Mouse (Mus musculus) myocyte (in vitro differentiated cells): ENCODE measurements at regions not wholly inside any gene's neighbourhood (a gene's known extent, or its start where the extent isn't known, plus 50 kb on each side); places are given as distances from the start of the nearest gene placed in this dataset.

Source experiments
- H3K27me3 ChIP-seq: one replicate; pipeline ENCODE4 v1.6.1; 2011; ENCODE audit not compliant: control insufficient read depth, insufficient read depth, insufficient read length
- H3K36me3 ChIP-seq: one replicate; pipeline ENCODE4 v1.6.1; 2011; ENCODE audit not compliant: control insufficient read depth, insufficient read depth
- H3K4me2 ChIP-seq: one replicate; pipeline ENCODE4 v1.6.1; 2011; ENCODE audit warnings: low read depth, control low read depth
- H3K4me3 ChIP-seq: one replicate; pipeline ENCODE4 v1.5.1; 2011; ENCODE audit warnings: mild to moderate bottlenecking, control low read depth, moderate library complexity
- H3K79me2 ChIP-seq: one replicate; pipeline ENCODE4 v1.6.1; 2011; ENCODE audit not compliant: control insufficient read depth, insufficient read depth
- H3ac ChIP-seq: one replicate; pipeline ENCODE4 v1.6.1; 2011; ENCODE audit not compliant: control insufficient read depth, insufficient read length
- CEBPB ChIP-seq: IDR thresholded peaks from 2 replicates; pipeline ENCODE4 v1.6.1; 2011; ENCODE audit warnings: mild to moderate bottlenecking, moderate library complexity; ENCODE audit not compliant: poor library complexity, insufficient read depth, severe bottlenecking
- E2F4 ChIP-seq: IDR thresholded peaks from one replicate; pipeline ENCODE4 v1.6.1; 2011; ENCODE audit warnings: mild to moderate bottlenecking, control low read depth, moderate library complexity; ENCODE audit not compliant: insufficient read depth
- MAX ChIP-seq: IDR thresholded peaks from one replicate; pipeline ENCODE4 v1.6.1; 2011; ENCODE audit warnings: low read depth, mild to moderate bottlenecking, control low read depth
- MYOD1 ChIP-seq, 3 experiments: IDR thresholded peaks; one replicate each; pipeline ENCODE4 v1.6.1; 2011; ENCODE audit warnings: control low read depth in 2 of 3, low read depth in 2 of 3, mild to moderate bottlenecking in 2 of 3, moderate library complexity in 1 of 3; ENCODE audit not compliant: insufficient read length in 2 of 3, control insufficient read depth in 1 of 3
- MYOG ChIP-seq, 3 experiments: IDR thresholded peaks; one replicate each; pipeline ENCODE4 v1.6.1; 2011; ENCODE audit warnings: control low read depth in 2 of 3, low read depth in 2 of 3, mild to moderate bottlenecking in 2 of 3; ENCODE audit not compliant: insufficient read length in 2 of 3, control insufficient read depth in 1 of 3, insufficient read depth in 1 of 3
- POLR2A ChIP-seq: IDR thresholded peaks from one replicate; pipeline ENCODE4 v1.6.1; 2011; ENCODE audit warnings: low read depth, mild to moderate bottlenecking, control low read depth, moderate library complexity; ENCODE audit not compliant: insufficient read length
- POLR2AphosphoS2 ChIP-seq: IDR thresholded peaks from one replicate; pipeline ENCODE4 v1.6.1; 2011; ENCODE audit warnings: low read depth, control low read depth; ENCODE audit not compliant: insufficient read length
- REST ChIP-seq: IDR thresholded peaks from one replicate; pipeline ENCODE4 v1.6.1; 2011; ENCODE audit warnings: mild to moderate bottlenecking, control low read depth, moderate library complexity; ENCODE audit not compliant: insufficient read depth, insufficient read length
- SRF ChIP-seq: IDR thresholded peaks from one replicate; pipeline ENCODE4 v1.6.1; 2011; ENCODE audit warnings: low read depth; ENCODE audit not compliant: control insufficient read depth, insufficient read length
- TCF12 ChIP-seq: IDR thresholded peaks from one replicate; pipeline ENCODE4 v1.6.1; 2011; ENCODE audit warnings: mild to moderate bottlenecking, control low read depth; ENCODE audit not compliant: poor library complexity, insufficient read depth, severe bottlenecking
- TCF3 ChIP-seq: IDR thresholded peaks from one replicate; pipeline ENCODE4 v1.6.1; 2011; ENCODE audit warnings: low read depth, control low read depth; ENCODE audit not compliant: insufficient read length
- USF1 ChIP-seq: IDR thresholded peaks from one replicate; pipeline ENCODE4 v1.6.1; 2011; ENCODE audit warnings: low read depth, mild to moderate bottlenecking, control low read depth, moderate library complexity

- H3K36me3 ChIP-seq: no peaks in the 10 kb centered on the region
- no peak for TF ChIP-seq CEBPB
- TF ChIP-seq MAX: no peak
- no peak for TF ChIP-seq USF1
- no peak for TF ChIP-seq MYOD1 (IDR thresholded peaks at IDR 0.05; ENCODE audit: control insufficient read depth in 1 of 3, insufficient read length in 2 of 3, low read depth in 2 of 3)
- TF ChIP-seq REST: no peak
- TF ChIP-seq TCF12: no peak
- TF ChIP-seq TCF3: no peak
- no peak for TF ChIP-seq SRF
- no peak for TF ChIP-seq POLR2A
- no peak for TF ChIP-seq MYOG (IDR thresholded peaks at IDR 0.05; ENCODE audit: control insufficient read depth in 1 of 3, insufficient read depth in 1 of 3, insufficient read length in 2 of 3, low read depth in 2 of 3)
- no peak for TF ChIP-seq POLR2AphosphoS2
- no peak for TF ChIP-seq E2F4
- no peaks in the 10 kb centered on the region for H3K27me3 ChIP-seq
- H3K79me2 ChIP-seq: no peaks in the 10 kb centered on the region
- H3K4me3 ChIP-seq: no peak overlapping the region
- no peak overlapping the region for H3K4me2 ChIP-seq
- no peak overlapping the region for H3ac ChIP-seq
Observed at GRCm38 (mm10) chr2:9207963-9208362, 673.1 kb upstream of the 4930412O13Rik start.
